Mouse (Mus musculus): ENCODE data around the gene Add3. TPM values are rescaled to one million over a fixed set of nuclear protein-coding genes. Genes with fewer than 3 reads are reported as not detected.

Gene Add3
- polyA plus RNA-seq, 1 experiment from 2014 or later = 29.9 TPM

GRCm38 (mm10) chr19:53159351-53159750 lies 19.1 kb downstream of the Add3 start:
- no peak for ATAC-seq (replicated peaks)
- Histone ChIP-seq H3K9ac (replicated peaks) (no peak overlapping the region), H3K9me3 (no peaks in the 10 kb centered on the region)

GRCm38 (mm10) chr19:53162927-53163326 lies 22.7 kb downstream of the Add3 start:
- H3K27ac ChIP-seq (replicated peaks) = no peak overlapping the region
- no peak overlapping the region for H3K4me2 ChIP-seq (replicated peaks)
- H3K9me3 ChIP-seq = no peaks in the 10 kb centered on the region
- H3K9ac ChIP-seq (replicated peaks) = no peak overlapping the region
- no peaks in the 10 kb centered on the region for H3K36me3 ChIP-seq
- ATAC-seq (replicated peaks) = no peak
- no peaks in the 10 kb centered on the region for H3K27me3 ChIP-seq
- no peak overlapping the region for H3K4me3 ChIP-seq
- 83% methylated on average over 6 of the region's 6 CpGs for WGBS
- peaks cover 22% of the 10 kb centered on the region for H3K4me1 ChIP-seq

More at GRCm38 (mm10) chr19:53159351-53159750, 19.1 kb downstream of the Add3 start:
- Histone ChIP-seq H3K4me1 (no peaks in the 10 kb centered on the region), H3K36me3 (no peaks in the 10 kb centered on the region), H3K4me2 (replicated peaks) (no peak overlapping the region), H3K4me3 (no peak overlapping the region), H3K27me3 (no peaks in the 10 kb centered on the region), H3K27ac (replicated peaks) (no peak overlapping the region)
- 45% methylated on average over 7 of the region's 7 CpGs for WGBS

- ATAC-seq (replicated peaks) = no peak
- H3K4me1 ChIP-seq = peaks cover 22% of the 10 kb centered on the region
- H3K4me3 ChIP-seq = no peak overlapping the region
- H3K9me3 ChIP-seq = no peaks in the 10 kb centered on the region
- H3K36me3 ChIP-seq = no peaks in the 10 kb centered on the region
- H3K9ac ChIP-seq (replicated peaks) = no peak overlapping the region
- no peak overlapping the region for H3K4me2 ChIP-seq (replicated peaks)
- peak overlapping the region; percentile 49; the same call in 1 of the 2 replicates for H3K27ac ChIP-seq (replicated peaks)
- 81% methylated on average over 7 of the region's 7 CpGs for WGBS
- H3K27me3 ChIP-seq = no peaks in the 10 kb centered on the region
Measured at GRCm38 (mm10) chr19:53164645-53165044, 24.4 kb downstream of the Add3 start.

GRCm38 (mm10) chr19:53165305-53166240 lies 25.3 kb downstream of the Add3 start:
- H3K9ac ChIP-seq (replicated peaks) = no peak overlapping the region
- H3K27me3 ChIP-seq = no peaks in the 10 kb centered on the region
- H3K4me2 ChIP-seq (replicated peaks) = no peak overlapping the region
- H3K36me3 ChIP-seq = no peaks in the 10 kb centered on the region
- no peaks in the 10 kb centered on the region for H3K9me3 ChIP-seq
- peaks cover 22% of the 10 kb centered on the region for H3K4me1 ChIP-seq
- 15% methylated on average over 4 of the region's 4 CpGs for WGBS
- H3K27ac ChIP-seq (replicated peaks) = peak overlapping the region; percentile 49
- peak; percentile 89 for ATAC-seq (replicated peaks)
- H3K4me3 ChIP-seq = no peak overlapping the region

- Histone ChIP-seq H3K4me3 (no peak overlapping the region), H3K4me2 (replicated peaks) (no peak overlapping the region), H3K36me3 (no peaks in the 10 kb centered on the region), H3K9ac (replicated peaks) (no peak overlapping the region), H3K27me3 (no peaks in the 10 kb centered on the region), H3K9me3 (no peaks in the 10 kb centered on the region), H3K4me1 (peaks cover 22% of the 10 kb centered on the region), H3K27ac (replicated peaks) (0 out of 2 replicates have a peak overlapping the region, but pooled peaks have one; percentile 36)
- whole genome bisulfite sequencing = 93% methylated on average over 10 of the region's 10 CpGs
- ATAC-seq (replicated peaks) = no peak
Measured at GRCm38 (mm10) chr19:53166367-53166766, 26.1 kb downstream of the Add3 start.

- no peaks in the 10 kb centered on the region for H3K36me3 ChIP-seq
- H3K9ac ChIP-seq (replicated peaks) = no peak overlapping the region
- no peak for ATAC-seq (replicated peaks)
- WGBS = 82% methylated on average over 5 of the region's 5 CpGs
- H3K4me3 ChIP-seq = no peak overlapping the region
- no peaks in the 10 kb centered on the region for H3K27me3 ChIP-seq
- no peak overlapping the region for H3K27ac ChIP-seq (replicated peaks)
- H3K9me3 ChIP-seq = no peaks in the 10 kb centered on the region
- no peak overlapping the region for H3K4me2 ChIP-seq (replicated peaks)
- H3K4me1 ChIP-seq = peaks cover 22% of the 10 kb centered on the region
Measured at GRCm38 (mm10) chr19:53168576-53168975, 28.3 kb downstream of the Add3 start.

- Histone ChIP-seq H3K4me2 (replicated peaks) (no peak overlapping the region), H3K9ac (replicated peaks) (no peak overlapping the region), H3K9me3 (no peaks in the 10 kb centered on the region), H3K27me3 (no peaks in the 10 kb centered on the region), H3K36me3 (no peaks in the 10 kb centered on the region), H3K4me1 (peaks cover 10% of the 10 kb centered on the region), H3K27ac (replicated peaks) (no peak overlapping the region), H3K4me3 (no peak overlapping the region)
- 79% methylated on average over 5 of the region's 5 CpGs for WGBS
- no peak for ATAC-seq (replicated peaks)
Measured at GRCm38 (mm10) chr19:53170651-53171050, 30.4 kb downstream of the Add3 start.

GRCm38 (mm10) chr19:53174034-53174433 lies 33.8 kb downstream of the Add3 start:
- Histone ChIP-seq H3K27ac (replicated peaks) (no peak overlapping the region), H3K4me1 (no peaks in the 10 kb centered on the region), H3K4me2 (replicated peaks) (no peak overlapping the region), H3K36me3 (no peaks in the 10 kb centered on the region), H3K4me3 (no peak overlapping the region), H3K9me3 (no peaks in the 10 kb centered on the region), H3K9ac (replicated peaks) (no peak overlapping the region), H3K27me3 (no peaks in the 10 kb centered on the region)
- no peak for ATAC-seq (replicated peaks)
- 89% methylated on average over 2 of the region's 2 CpGs for WGBS

- 76% methylated on average over 5 of the region's 5 CpGs for WGBS
Measured at GRCm38 (mm10) chr19:53175550-53175949, 35.3 kb downstream of the Add3 start.

GRCm38 (mm10) chr19:53176518-53176917 lies 36.3 kb downstream of the Add3 start:
- Histone ChIP-seq H3K36me3 (no peaks in the 10 kb centered on the region), H3K4me1 (peaks cover 8% of the 10 kb centered on the region), H3K27ac (replicated peaks) (no peak overlapping the region), H3K27me3 (no peaks in the 10 kb centered on the region), H3K9me3 (no peaks in the 10 kb centered on the region), H3K4me3 (no peak overlapping the region), H3K9ac (replicated peaks) (no peak overlapping the region), H3K4me2 (replicated peaks) (no peak overlapping the region)
- ATAC-seq (replicated peaks) = no peak
- WGBS = 86% methylated on average over 4 of the region's 4 CpGs

More at GRCm38 (mm10) chr19:53175550-53175949, 35.3 kb downstream of the Add3 start:
- no peaks in the 10 kb centered on the region for H3K36me3 ChIP-seq
- no peak overlapping the region for H3K9ac ChIP-seq (replicated peaks)
- no peak for ATAC-seq (replicated peaks)
- no peaks in the 10 kb centered on the region for H3K9me3 ChIP-seq
- no peak overlapping the region for H3K4me2 ChIP-seq (replicated peaks)
- no peak overlapping the region for H3K27ac ChIP-seq (replicated peaks)
- no peak overlapping the region for H3K4me3 ChIP-seq
- H3K27me3 ChIP-seq = no peaks in the 10 kb centered on the region
- no peaks in the 10 kb centered on the region for H3K4me1 ChIP-seq

- H3K36me3 ChIP-seq = no peaks in the 10 kb centered on the region
- no peaks in the 10 kb centered on the region for H3K9me3 ChIP-seq
- H3K4me3 ChIP-seq = no peak overlapping the region
- no peak overlapping the region for H3K4me2 ChIP-seq (replicated peaks)
- H3K9ac ChIP-seq (replicated peaks) = no peak overlapping the region
- H3K27me3 ChIP-seq = no peaks in the 10 kb centered on the region
- WGBS = 94% methylated on average over 20 of the region's 20 CpGs
- H3K4me1 ChIP-seq = peaks cover 11% of the 10 kb centered on the region
- no peak overlapping the region for H3K27ac ChIP-seq (replicated peaks)
- ATAC-seq (replicated peaks) = no peak
Measured at GRCm38 (mm10) chr19:53178611-53179528, 38.6 kb downstream of the Add3 start.

Data from forebrain, embryonic 15.5 days (tissue).